Mouse (Mus musculus): Measurements from ENCODE around the gene Cd33.

DNA sequence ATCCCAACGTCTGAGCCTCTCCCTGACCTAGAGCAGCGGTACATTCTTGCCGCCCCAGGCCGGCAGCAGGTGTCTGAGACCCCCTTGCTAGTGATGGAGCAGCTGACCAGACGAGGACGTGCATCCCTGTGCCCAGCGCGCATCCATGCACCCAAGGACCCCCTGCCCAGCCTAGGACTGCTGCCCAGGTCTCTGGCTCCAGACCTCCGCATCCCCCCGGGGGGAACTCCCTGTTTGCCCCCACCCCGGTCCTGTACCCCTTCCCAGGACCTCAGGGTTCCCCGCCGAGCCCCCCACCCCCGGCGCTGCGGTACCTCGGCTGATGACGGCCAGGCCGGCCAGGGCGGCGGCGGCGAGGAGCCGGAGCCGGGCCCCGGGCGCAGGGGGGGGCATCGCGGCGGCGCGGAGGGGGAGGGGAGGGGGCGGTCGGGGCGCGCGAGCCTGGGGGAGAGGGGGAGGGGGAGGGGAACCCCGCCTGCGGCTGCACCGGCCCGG lies 54.5 kb downstream of the Cd33 start, which contains the start of gene Iglon5:
- no peak for TF ChIP-seq CTCF (IDR thresholded peaks at IDR 0.05; ENCODE audit: low read depth)
- no peak for TF ChIP-seq EP300 (IDR thresholded peaks at IDR 0.05; ENCODE audit: low read depth)

All from liver, postnatal 0 days (tissue).